Mouse (Mus musculus) midbrain, embryonic 16.5 days (tissue): Measurements from ENCODE around the gene Mlxip. TPM values are rescaled to one million over a fixed set of nuclear protein-coding genes. Genes with fewer than 3 reads are reported as not detected.

Experiments
- ATAC-seq: fragments of 200-750 bp; cut with Nextera tagmentation; 2 replicates; pipeline ENCODE4 v1.8.0; 2017; ENCODE audit warnings: moderate TSS enrichment
- H3K27ac ChIP-seq: fragments of 300-500 bp; sonication (generic); 2 replicates; pipeline ENCODE4 v1.5.1; 2014; ENCODE audit warnings: mild to moderate bottlenecking, low read length, mixed read lengths
- H3K27me3 ChIP-seq: fragments of 300-500 bp; sonication (generic); 2 replicates; pipeline ENCODE4 v1.6.1; 2014; ENCODE audit warnings: low read depth, low read length, mixed read lengths; ENCODE audit not compliant: control insufficient read depth, insufficient read depth
- H3K36me3 ChIP-seq: fragments of 300-500 bp; sonication (generic); 2 replicates; pipeline ENCODE4 v1.6.1; 2014; ENCODE audit warnings: mild to moderate bottlenecking, low read length, moderate library complexity, mixed read lengths; ENCODE audit not compliant: control insufficient read depth, insufficient read depth
- H3K4me1 ChIP-seq: fragments of 300-500 bp; sonication (generic); 2 replicates; pipeline ENCODE4 v1.6.1; 2014; ENCODE audit warnings: mild to moderate bottlenecking, low read length, mixed read lengths; ENCODE audit not compliant: control insufficient read depth, insufficient read depth
- H3K4me2 ChIP-seq: fragments of 300-500 bp; sonication (generic); 2 replicates; pipeline ENCODE4 v1.6.1; 2014; ENCODE audit warnings: mild to moderate bottlenecking, low read length, mixed read lengths
- H3K4me3 ChIP-seq: fragments of 300-500 bp; sonication (generic); 2 replicates; pipeline ENCODE4 v1.5.1; 2014; ENCODE audit warnings: low read depth, mild to moderate bottlenecking, low read length, moderate library complexity, mixed read lengths
- H3K9ac ChIP-seq: fragments of 300-500 bp; sonication (generic); 2 replicates; pipeline ENCODE4 v1.6.1; 2014; ENCODE audit warnings: low read depth, low read length, mixed read lengths
- H3K9me3 ChIP-seq: fragments of 300-500 bp; sonication (generic); replicated peaks from 2 replicates; pipeline ENCODE4 v1.6.1; 2014; ENCODE audit warnings: mild to moderate bottlenecking, low read length, mixed read lengths; ENCODE audit not compliant: control insufficient read depth, poor library complexity, severe bottlenecking
- WGBS: fragments of 180-500 bp; shearing (Covaris S2); extraction: QIAGEN DNeasy Blood & Tissue Kit; methylation state at CpG from one replicate; pipeline ENCODE4 v1.1.7; 2014; 5-methylcytosine and 5-hydroxymethylcytosine counted together
- polyA plus RNA-seq: library from polyadenylated mRNA; unstranded; fragments of >200 nt; fragmentation: Nextera tagmentation; extraction: Ambion mirVana; gene quantifications from 2 replicates; pipeline ENCODE4 v1.2.1, GENCODE M21; 2015

Gene Mlxip
- polyA plus RNA-seq, 1 experiment from 2014 or later: 15.5 TPM

DNA sequence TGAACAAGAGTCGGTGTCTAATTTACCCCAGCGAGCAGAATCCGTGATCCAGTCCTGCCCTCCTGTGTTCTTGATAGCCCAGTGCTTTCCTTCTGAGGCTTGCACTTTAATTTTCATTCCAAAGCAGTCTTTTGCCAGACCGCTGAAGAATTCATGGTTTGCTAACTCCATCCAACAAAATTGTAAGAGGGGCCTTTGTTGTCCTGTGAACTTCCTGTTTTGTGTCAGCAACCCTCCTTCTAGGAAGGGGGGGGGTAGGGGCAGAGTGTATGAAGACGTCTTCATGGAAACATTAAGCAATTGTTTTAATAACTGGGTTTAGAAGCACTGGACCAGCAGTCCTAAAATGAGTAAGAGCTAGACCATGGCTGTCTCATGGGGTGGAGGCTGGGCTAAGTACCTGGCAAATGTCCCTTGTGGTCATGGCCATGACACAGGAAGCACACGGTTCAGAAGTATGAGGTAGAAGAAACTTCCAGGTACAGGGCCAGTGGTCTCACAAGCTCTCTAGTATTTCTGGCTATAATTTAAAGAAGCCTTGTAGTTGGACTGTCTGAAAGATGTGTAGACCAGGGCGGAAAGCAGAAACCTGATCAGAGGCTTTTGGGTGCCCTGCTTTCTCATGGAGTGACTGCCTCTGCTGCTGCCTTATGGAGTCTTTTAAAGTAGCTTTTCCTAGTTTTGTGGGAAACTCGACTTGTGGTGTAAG, 41.6 kb downstream of the Mlxip start:
- H3K9ac ChIP-seq: no peak overlapping the region
- H3K27me3 ChIP-seq: no peaks in the 10 kb centered on the region
- 57% methylated on average over 8 of the region's 8 CpGs for WGBS
- H3K4me2 ChIP-seq: no peak overlapping the region
- ATAC-seq: no peak
- H3K4me1 ChIP-seq: peaks cover 9% of the 10 kb centered on the region
- H3K4me3 ChIP-seq: no peak overlapping the region
- no peaks in the 10 kb centered on the region for H3K9me3 ChIP-seq
- 0 out of 2 replicates have a peak, but pooled peaks cover 2% of the 10 kb centered on the region for H3K36me3 ChIP-seq
- H3K27ac ChIP-seq: no peak overlapping the region

GRCm38 (mm10) chr5:123436780-123437175, 42.2 kb downstream of the Mlxip start:
- Histone ChIP-seq H3K9me3 (no peaks in the 10 kb centered on the region), H3K27ac (no peak overlapping the region), H3K36me3 (0 out of 2 replicates have a peak, but pooled peaks cover 2% of the 10 kb centered on the region), H3K9ac (no peak overlapping the region), H3K4me1 (peaks cover 9% of the 10 kb centered on the region), H3K4me2 (no peak overlapping the region), H3K4me3 (no peak overlapping the region), H3K27me3 (no peaks in the 10 kb centered on the region)
- WGBS: 27% methylated on average over 4 of the region's 4 CpGs
- no peak for ATAC-seq

DNA sequence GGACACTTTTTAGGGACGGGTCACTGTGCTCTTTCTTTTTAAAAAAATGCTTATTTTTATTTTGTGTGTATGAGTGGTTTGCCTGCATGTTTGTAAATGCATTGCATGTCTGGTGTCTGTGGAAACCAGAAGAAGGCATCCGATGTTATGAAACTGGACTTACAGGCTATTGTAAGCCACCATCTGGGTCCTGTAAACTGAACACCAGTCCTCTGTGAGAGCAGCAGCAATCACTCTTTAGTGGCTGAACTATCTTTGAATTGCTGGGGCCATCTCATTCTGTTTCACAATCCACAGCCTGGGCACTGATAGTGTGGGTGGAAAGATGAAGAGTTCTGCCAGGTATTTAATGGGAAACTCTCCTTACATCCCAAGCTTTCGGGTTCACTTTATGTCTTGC, 43.8 kb downstream of the Mlxip start:
- no peaks in the 10 kb centered on the region for H3K27me3 ChIP-seq
- 95% methylated on average over 3 of the region's 3 CpGs for WGBS
- ATAC-seq: no peak
- H3K4me2 ChIP-seq: no peak overlapping the region
- no peak overlapping the region for H3K9ac ChIP-seq
- H3K27ac ChIP-seq: no peak overlapping the region
- peaks cover 9% of the 10 kb centered on the region for H3K36me3 ChIP-seq
- no peak overlapping the region for H3K4me3 ChIP-seq
- H3K4me1 ChIP-seq: peaks cover 5% of the 10 kb centered on the region
- no peaks in the 10 kb centered on the region for H3K9me3 ChIP-seq

GRCm38 (mm10) chr5:123439312-123439711, 44.7 kb downstream of the Mlxip start:
- Histone ChIP-seq H3K4me2 (no peak overlapping the region), H3K27ac (no peak overlapping the region), H3K27me3 (no peaks in the 10 kb centered on the region), H3K36me3 (peaks cover 11% of the 10 kb centered on the region), H3K4me3 (no peak overlapping the region), H3K9me3 (no peaks in the 10 kb centered on the region), H3K9ac (no peak overlapping the region), H3K4me1 (peaks cover 5% of the 10 kb centered on the region)
- ATAC-seq: no peak
- 89% methylated on average over 1 of the region's 1 CpGs for WGBS

GRCm38 (mm10) chr5:123439941-123440340, 45.3 kb downstream of the Mlxip start:
- Histone ChIP-seq H3K27me3 (no peaks in the 10 kb centered on the region), H3K4me3 (no peak overlapping the region), H3K9ac (no peak overlapping the region), H3K4me1 (peaks cover 5% of the 10 kb centered on the region), H3K27ac (no peak overlapping the region), H3K36me3 (peaks cover 15% of the 10 kb centered on the region), H3K9me3 (no peaks in the 10 kb centered on the region), H3K4me2 (no peak overlapping the region)
- no peak for ATAC-seq
- 75% methylated on average over 4 of the region's 4 CpGs for whole genome bisulfite sequencing

GRCm38 (mm10) chr5:123440664-123441063, 46.1 kb downstream of the Mlxip start:
- Histone ChIP-seq H3K4me1 (peaks cover 5% of the 10 kb centered on the region), H3K4me2 (no peak overlapping the region), H3K36me3 (peaks cover 21% of the 10 kb centered on the region), H3K4me3 (no peak overlapping the region), H3K27me3 (no peaks in the 10 kb centered on the region), H3K9me3 (no peaks in the 10 kb centered on the region), H3K9ac (no peak overlapping the region), H3K27ac (no peak overlapping the region)
- WGBS: 63% methylated on average over 4 of the region's 4 CpGs
- no peak for ATAC-seq

- H3K9me3 ChIP-seq: no peaks in the 10 kb centered on the region
- no peak for ATAC-seq
- H3K4me2 ChIP-seq: no peak overlapping the region
- no peaks in the 10 kb centered on the region for H3K4me1 ChIP-seq
- 95% methylated on average over 3 of the region's 3 CpGs for WGBS
- no peak overlapping the region for H3K27ac ChIP-seq
- no peak overlapping the region for H3K9ac ChIP-seq
- no peak overlapping the region for H3K4me3 ChIP-seq
- peaks cover 26% of the 10 kb centered on the region for H3K36me3 ChIP-seq
- H3K27me3 ChIP-seq: no peaks in the 10 kb centered on the region
Measured at GRCm38 (mm10) chr5:123442283-123442682, 47.7 kb downstream of the Mlxip start.

- Histone ChIP-seq H3K4me1 (no peaks in the 10 kb centered on the region), H3K4me2 (no peak overlapping the region), H3K9me3 (no peaks in the 10 kb centered on the region), H3K27me3 (no peaks in the 10 kb centered on the region), H3K36me3 (peaks cover 31% of the 10 kb centered on the region), H3K9ac (no peak overlapping the region), H3K27ac (no peak overlapping the region), H3K4me3 (no peak overlapping the region)
- ATAC-seq: no peak
- 50% methylated on average over 4 of the region's 4 CpGs for WGBS
Measured at GRCm38 (mm10) chr5:123444069-123444468, 49.5 kb downstream of the Mlxip start.

- H3K4me3 ChIP-seq: no peak overlapping the region
- no peaks in the 10 kb centered on the region for H3K9me3 ChIP-seq
- no peak for ATAC-seq
- no peak overlapping the region for H3K4me2 ChIP-seq
- H3K9ac ChIP-seq: no peak overlapping the region
- H3K27ac ChIP-seq: no peak overlapping the region
- WGBS: 90% methylated on average over 5 of the region's 5 CpGs
- H3K36me3 ChIP-seq: peaks cover 39% of the 10 kb centered on the region
- no peaks in the 10 kb centered on the region for H3K4me1 ChIP-seq
- H3K27me3 ChIP-seq: no peaks in the 10 kb centered on the region
Measured at GRCm38 (mm10) chr5:123444849-123445334, 50.3 kb downstream of the Mlxip start.
